Mouse (Mus musculus) gastrocnemius, postnatal 10 days (tissue): ENCODE results near the gene Unc5c. TPM values are rescaled to one million over a fixed set of nuclear protein-coding genes. Genes with fewer than 3 reads are reported as not detected.

Source experiments
- DNase-seq: peaks from one replicate; pipeline ENCODE4 v3.0.0; 2021; ENCODE audit warnings: mixed read lengths
- total RNA-seq, 2 experiments: library from RNA; stranded (reverse); gene quantifications; 2 replicates each; pipeline ENCODE4 v1.2.3; 2021

Gene Unc5c
- total RNA-seq, 2 experiments from 2014 or later: 0.21 to 1.3 TPM

GRCm38 (mm10) chr3:141511253-141512038, 46.4 kb downstream of the Unc5c start:
- no peak for DNase-seq

GRCm38 (mm10) chr3:141528751-141529150, 63.7 kb downstream of the Unc5c start:
- no peak for DNase-seq

GRCm38 (mm10) chr3:141529599-141529998, 64.6 kb downstream of the Unc5c start:
- DNase-seq: no peak

- no peak for DNase-seq
Measured at GRCm38 (mm10) chr3:141533861-141534260, 68.8 kb downstream of the Unc5c start.

GRCm38 (mm10) chr3:141536857-141537256, 71.8 kb downstream of the Unc5c start:
- DNase-seq: no peak

- DNase-seq: no peak
Measured at GRCm38 (mm10) chr3:141538120-141538519, 73.1 kb downstream of the Unc5c start.

- no peak for DNase-seq
Measured at GRCm38 (mm10) chr3:141540749-141541148, 75.7 kb downstream of the Unc5c start.

- DNase-seq: no peak
Measured at GRCm38 (mm10) chr3:141547341-141547814, 82.4 kb downstream of the Unc5c start.

- DNase-seq: no peak
Measured at GRCm38 (mm10) chr3:141549661-141550060, 84.6 kb downstream of the Unc5c start.

GRCm38 (mm10) chr3:141552960-141553359, 87.9 kb downstream of the Unc5c start:
- no peak for DNase-seq

GRCm38 (mm10) chr3:141557072-141557471, 92.1 kb downstream of the Unc5c start:
- no peak for DNase-seq

- no peak for DNase-seq
Measured at GRCm38 (mm10) chr3:141575076-141575688, 110.2 kb downstream of the Unc5c start.

GRCm38 (mm10) chr3:141577382-141577781, 112.4 kb downstream of the Unc5c start:
- no peak for DNase-seq

GRCm38 (mm10) chr3:141581190-141581891, 116.3 kb downstream of the Unc5c start:
- DNase-seq: no peak

GRCm38 (mm10) chr3:141581892-141582214, 116.8 kb downstream of the Unc5c start:
- DNase-seq: no peak

- no peak for DNase-seq
Measured at GRCm38 (mm10) chr3:141583180-141583579, 118.2 kb downstream of the Unc5c start.

GRCm38 (mm10) chr3:141589392-141590012, 124.5 kb downstream of the Unc5c start:
- no peak for DNase-seq

GRCm38 (mm10) chr3:141593249-141593648, 128.2 kb downstream of the Unc5c start:
- DNase-seq: no peak

- no peak for DNase-seq
Measured at GRCm38 (mm10) chr3:141594120-141594519, 129.1 kb downstream of the Unc5c start.

- no peak for DNase-seq
Measured at GRCm38 (mm10) chr3:141595073-141595472, 130.1 kb downstream of the Unc5c start.

GRCm38 (mm10) chr3:141596461-141596860, 131.4 kb downstream of the Unc5c start:
- no peak for DNase-seq

GRCm38 (mm10) chr3:141596881-141597280, 131.9 kb downstream of the Unc5c start:
- no peak for DNase-seq

GRCm38 (mm10) chr3:141597974-141598373, 133.0 kb downstream of the Unc5c start:
- no peak for DNase-seq
